In the genomic region with DNA sequence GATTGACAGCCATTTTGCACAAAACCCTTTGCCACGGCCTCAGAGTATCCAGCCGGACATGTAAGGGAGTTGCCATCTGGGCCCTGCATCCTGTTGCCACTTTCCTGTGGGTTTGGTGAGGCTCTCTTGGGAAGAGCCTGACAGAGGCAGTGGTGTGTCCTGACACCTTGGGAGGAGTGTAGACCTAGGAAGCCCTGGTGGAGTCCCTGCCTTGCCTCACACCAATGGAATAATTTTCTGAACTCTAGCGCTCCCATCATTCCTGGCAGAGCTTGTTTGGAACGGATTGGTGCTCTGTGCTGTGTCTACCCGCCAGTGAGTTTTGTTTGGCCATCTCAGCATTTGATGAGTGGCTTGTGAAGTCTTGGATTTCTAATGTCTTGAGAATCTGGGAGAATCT, we compare ENCODE assay signal across 16 mouse cellular contexts. TPM values are rescaled to one million over a fixed set of nuclear protein-coding genes. Genes with fewer than 3 reads are reported as not detected.
DNase-seq lines count a peak whose midpoint lies in the region; ATAC-seq and TF ChIP-seq lines count a peak whose summit lies in the region.
"Had no signal": no experiment of that assay in that cellular context is flagged by ENCODE, and none has a peak within 500 bp of the region (broad histone marks: within the 10 kb centered on the region; RNA-seq: fewer than 3 reads in every experiment).

No protein-coding gene starts in this region.

- TF ChIP-seq CTCF in heart, adult 2 months (IDR thresholded peaks at IDR 0.05), result no peak
- no peak for TF ChIP-seq CTCF in liver, postnatal 0 days (IDR thresholded peaks at IDR 0.05; ENCODE audit: low read depth)

- intact Hi-C loops in heart, adult 2 months (cut with DNase I), result no loop called here
- intact Hi-C loops in heart, postnatal 36 days (cut with DNase I), result no loop called here

- peak overlapping the region; percentile 41 for H3K27ac ChIP-seq in heart, adult 2 months
- peak overlapping the region; percentile 22; the same call in 1 of the 2 replicates for H3K27ac ChIP-seq in liver, postnatal 0 days (ENCODE audit: low read depth)
- H3K27ac ChIP-seq in liver, embryonic 12.5 days, result no peak overlapping the region
- peak overlapping the region; percentile 66 for H3K27ac ChIP-seq in embryonic facial prominence, embryonic 13.5 days
- H3K27ac ChIP-seq: forebrain, embryonic 15.5 days; macrophage; neural tube, embryonic 13.5 days had no signal

- H3K9me3 ChIP-seq in liver, postnatal 0 days (ENCODE audit: low read length), result no peaks in the 10 kb centered on the region
- no peaks in the 10 kb centered on the region for H3K9me3 ChIP-seq in liver, embryonic 12.5 days (replicated peaks)
- H3K9me3 ChIP-seq in embryonic facial prominence, embryonic 13.5 days, result no peaks in the 10 kb centered on the region
- H3K9me3 ChIP-seq: forebrain, embryonic 15.5 days; neural tube, embryonic 13.5 days had no signal

- no peak overlapping the region for H3K4me2 ChIP-seq in liver, postnatal 0 days (ENCODE audit: low read depth, low read length)
- H3K4me2 ChIP-seq in liver, embryonic 12.5 days, result no peak overlapping the region
- H3K4me2 ChIP-seq in embryonic facial prominence, embryonic 13.5 days, result no peak overlapping the region
- H3K4me2 ChIP-seq: forebrain, embryonic 15.5 days; neural tube, embryonic 13.5 days had no signal

- H3K4me1 ChIP-seq in heart, adult 2 months (ENCODE audit: control insufficient read depth, insufficient read depth, low read length), result peaks cover 13% of the 10 kb centered on the region
- H3K4me1 ChIP-seq in liver, postnatal 0 days (ENCODE audit: insufficient read depth), result no peaks in the 10 kb centered on the region
- no peaks in the 10 kb centered on the region for H3K4me1 ChIP-seq in liver, embryonic 12.5 days
- peaks cover 42% of the 10 kb centered on the region for H3K4me1 ChIP-seq in embryonic facial prominence, embryonic 13.5 days

- no peak overlapping the region for H3K4me3 ChIP-seq in heart, adult 2 months
- no peak overlapping the region for H3K4me3 ChIP-seq in liver, postnatal 0 days (ENCODE audit: low read depth, low read length)
- H3K4me3 ChIP-seq in liver, embryonic 12.5 days, result no peak overlapping the region
- no peak overlapping the region for H3K4me3 ChIP-seq in embryonic facial prominence, embryonic 13.5 days
- H3K4me3 ChIP-seq: forebrain, embryonic 15.5 days; neural tube, embryonic 13.5 days had no signal

- no peaks in the 10 kb centered on the region for H3K27me3 ChIP-seq in heart, adult 2 months (ENCODE audit: control insufficient read depth, insufficient read depth, low read length)
- no peaks in the 10 kb centered on the region for H3K27me3 ChIP-seq in liver, postnatal 0 days (ENCODE audit: insufficient read depth, low read length)
- H3K27me3 ChIP-seq in liver, embryonic 12.5 days (replicated peaks), result no peaks in the 10 kb centered on the region
- no peaks in the 10 kb centered on the region for H3K27me3 ChIP-seq in embryonic facial prominence, embryonic 13.5 days
- H3K27me3 ChIP-seq: forebrain, embryonic 15.5 days; neural tube, embryonic 13.5 days had no signal

- no peaks in the 10 kb centered on the region for H3K79me2 ChIP-seq in heart, adult 2 months (replicated peaks; ENCODE audit: control insufficient read depth, insufficient read depth, low read length)

- no peaks in the 10 kb centered on the region for H3K36me3 ChIP-seq in heart, adult 2 months (ENCODE audit: control insufficient read depth, insufficient read depth, low read length)
- H3K36me3 ChIP-seq in liver, postnatal 0 days (replicated peaks; ENCODE audit: insufficient read depth, low read length), result no peaks in the 10 kb centered on the region
- no peaks in the 10 kb centered on the region for H3K36me3 ChIP-seq in liver, embryonic 12.5 days
- H3K36me3 ChIP-seq in embryonic facial prominence, embryonic 13.5 days, result no peaks in the 10 kb centered on the region
- H3K36me3 ChIP-seq: forebrain, embryonic 15.5 days; neural tube, embryonic 13.5 days had no signal

- ATAC-seq in liver, postnatal 0 days, result no peak
- no peak for ATAC-seq in liver, embryonic 12.5 days
- no peak for ATAC-seq in embryonic facial prominence, embryonic 13.5 days (ENCODE audit: insufficient number of reproducible peaks, insufficient read depth, low FRiP score, low TSS enrichment, low read depth)
- ATAC-seq: forebrain, embryonic 15.5 days had no signal

- no peak for TF ChIP-seq EP300 in heart, adult 2 months (IDR thresholded peaks at IDR 0.05; ENCODE audit: insufficient read depth, low read depth, low read length)
- TF ChIP-seq EP300 in liver, postnatal 0 days (IDR thresholded peaks at IDR 0.05; ENCODE audit: low read depth), result no peak

- DNase-seq in heart, adult 2 months, result no peak
- no peak for DNase-seq in heart, postnatal 36 days
- DNase-seq in liver, postnatal 0 days, result no peak
- peak; percentile 38 for DNase-seq in skeletal muscle tissue, adult 2 months (ENCODE audit: low read depth, low spot score)
- DNase-seq in cerebellum, adult 18-20 months, result no peak
- no peak for DNase-seq in retina, embryonic 14.5 days (ENCODE audit: low spot score)
- DNase-seq: cerebellum, adult 11-12 months; gastrocnemius, postnatal 10 days; kidney, adult 8-10 months; retina, postnatal 1 day had no signal

- no peak overlapping the region for H3K9ac ChIP-seq in heart, adult 2 months (ENCODE audit: low read depth, low read length)
- H3K9ac ChIP-seq in liver, postnatal 0 days (replicated peaks), result no peak overlapping the region
- H3K9ac ChIP-seq in liver, embryonic 12.5 days, result no peak overlapping the region
- no peak overlapping the region for H3K9ac ChIP-seq in embryonic facial prominence, embryonic 13.5 days
- H3K9ac ChIP-seq: forebrain, embryonic 15.5 days; neural tube, embryonic 13.5 days had no signal

- no peak for TF ChIP-seq POLR2A in heart, adult 2 months (IDR thresholded peaks at IDR 0.05; ENCODE audit: insufficient read depth, low read depth, low read length)

- WGBS in heart, adult 2 months, result 58% methylated on average over 5 of the region's 5 CpGs
- 64% methylated on average over 5 of the region's 5 CpGs for WGBS in liver, postnatal 0 days (ENCODE audit: insufficient replicate concordance)
- 55% methylated on average over 5 of the region's 5 CpGs for WGBS in liver, embryonic 12.5 days (ENCODE audit: insufficient replicate concordance)
- WGBS in embryonic facial prominence, embryonic 13.5 days, result 75% methylated on average over 5 of the region's 5 CpGs

RNA-seq across cellular contexts. Expression of a gene that starts 19.5 kb away (rescaled TPM):
- total RNA-seq in heart, adult 2 months (2021), result 10 to 100 TPM in 1 of 2 experiments, 1 to 10 TPM in 1; 8.0 to 10.6 TPM
- 14.4 and 18.9 TPM in 2 replicates for polyA plus RNA-seq in heart, adult 2 months (2012; rRNA removed)
- total RNA-seq in heart, postnatal 36 days (2021), result 10 to 100 TPM; 16.3 to 18.7 TPM
- polyA plus RNA-seq in liver, postnatal 0 days (2015; fragmentation: Nextera tagmentation; extraction: Ambion mirVana), result 2.2 and 2.3 TPM in 2 replicates
- polyA plus RNA-seq in liver, embryonic 12.5 days (2016; fragmentation: Nextera tagmentation; extraction: Ambion mirVana), result 4.2 and 4.4 TPM in 2 replicates
- 12.0 and 13.8 TPM in 2 replicates for polyA plus RNA-seq in embryonic facial prominence, embryonic 13.5 days (2015; fragmentation: Nextera tagmentation; extraction: Ambion mirVana)
- total RNA-seq: MEL had no signal
- polyA plus RNA-seq: macrophage had no signal
